Mouse (Mus musculus) E14TG2a.4 (cell line): ENCODE data around the gene Rnf19b.

ENCODE experiments used
- CTCF ChIP-seq: conservative IDR thresholded peaks from 2 replicates; pipeline ENCODE4 v1.5.1; 2014; ENCODE audit warnings: low read length
- NANOG ChIP-seq: IDR thresholded peaks from 2 replicates; pipeline ENCODE4 v1.6.1; 2014; ENCODE audit warnings: borderline replicate concordance, low read length, mixed read lengths
- POU5F1 ChIP-seq: IDR thresholded peaks from 2 replicates; pipeline ENCODE4 v1.6.1; 2014; ENCODE audit warnings: low read length, borderline replicate concordance

DNA sequence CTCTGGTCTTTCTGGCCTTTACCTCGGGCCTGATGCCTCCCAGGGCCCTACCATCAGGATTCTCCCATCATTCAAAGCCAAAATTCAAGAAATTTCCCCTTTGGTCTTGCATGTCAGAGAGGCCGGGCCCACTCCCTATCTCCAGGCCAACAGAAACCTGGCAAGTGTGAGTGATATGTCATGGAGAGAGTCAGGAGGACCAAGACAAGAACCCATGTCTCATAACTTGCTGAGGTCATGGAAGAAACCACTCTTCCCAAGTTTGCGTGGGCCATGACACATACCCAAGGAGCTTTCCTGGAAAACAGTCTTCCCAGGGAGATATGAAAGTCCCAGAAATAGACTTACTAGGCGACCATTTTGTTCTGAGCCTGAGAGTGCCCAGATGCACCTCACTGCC is 36.2 kb upstream of the Rnf19b start:
- TF ChIP-seq CTCF (no peak), POU5F1 (no peak), NANOG (no peak)
